Mouse (Mus musculus) adrenal gland, postnatal 10 days (tissue): ENCODE measurements around the gene Gm21970. TPM values are rescaled to one million over a fixed set of nuclear protein-coding genes. Genes with fewer than 3 reads are reported as not detected.
A peak's percentile ranks its signal among the peaks of the same experiment; 100 is the strongest.

Source experiments
- DNase-seq: peaks from one replicate; pipeline ENCODE4 v3.0.0; 2021; ENCODE audit warnings: mixed read lengths
- long read RNA-seq, 2 experiments: library from polyadenylated mRNA; stranded (forward); transcript quantifications; one replicate each; pipeline ENCODE4 v2.0.0; 2021
- total RNA-seq, 2 experiments: library from RNA; stranded (reverse); gene quantifications; 2 replicates each; pipeline ENCODE4 v1.2.3; 2021

Gene Gm21970
- total RNA-seq = not detected
- long read RNA-seq, experiment 1 = 0 reads
- long read RNA-seq, experiment 2, partial matches to known transcripts = 0 of 5 reads
- long read RNA-seq, experiment 2, other reads (novel, unspliced or antisense) = 5 of 5 reads

DNA sequence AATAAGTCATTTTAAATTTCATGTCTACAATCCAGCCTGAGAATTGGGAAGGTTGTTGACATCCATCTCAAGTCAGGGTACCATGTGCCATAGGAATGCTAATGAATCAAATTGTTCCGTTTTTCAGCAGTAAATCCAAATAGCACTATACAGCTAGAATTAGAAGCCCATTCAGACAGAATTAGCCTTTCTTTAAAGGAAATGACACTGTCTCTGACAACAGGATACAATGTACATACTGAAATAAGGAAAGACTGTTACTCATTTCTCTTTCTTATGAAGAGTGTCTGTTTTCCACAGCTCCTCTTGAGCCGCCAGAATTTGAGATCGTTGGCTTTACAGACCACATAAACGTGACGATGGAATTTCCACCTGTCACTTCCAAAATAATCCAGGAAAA lies at the start of gene Gm21970:
TSS of gene Gm21970 (plus strand) at position 301 of the 400 bp plus-strand sequence.
- DNase-seq = no peak

DNA sequence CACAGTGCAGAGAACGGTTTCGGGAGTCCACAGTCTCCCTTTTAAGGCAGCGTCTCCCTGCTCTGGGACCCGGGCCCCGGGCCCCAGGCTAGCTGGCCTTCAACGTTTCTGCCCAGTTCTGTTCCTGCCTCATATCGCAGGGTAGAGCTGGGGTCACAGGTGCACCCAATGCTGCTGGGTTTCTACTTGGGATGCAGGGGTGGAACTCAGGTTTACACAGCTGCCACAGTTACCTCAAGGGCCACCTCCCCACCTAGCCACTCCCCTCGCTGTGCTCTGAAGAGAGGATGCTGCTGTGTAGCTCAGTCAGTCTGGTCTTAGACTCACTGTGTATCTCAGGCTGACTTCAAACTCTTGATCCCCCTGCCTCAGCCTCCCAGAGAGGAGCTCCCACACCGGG lies 45.0 kb upstream of the Gm21970 start:
- no peak for DNase-seq

DNA sequence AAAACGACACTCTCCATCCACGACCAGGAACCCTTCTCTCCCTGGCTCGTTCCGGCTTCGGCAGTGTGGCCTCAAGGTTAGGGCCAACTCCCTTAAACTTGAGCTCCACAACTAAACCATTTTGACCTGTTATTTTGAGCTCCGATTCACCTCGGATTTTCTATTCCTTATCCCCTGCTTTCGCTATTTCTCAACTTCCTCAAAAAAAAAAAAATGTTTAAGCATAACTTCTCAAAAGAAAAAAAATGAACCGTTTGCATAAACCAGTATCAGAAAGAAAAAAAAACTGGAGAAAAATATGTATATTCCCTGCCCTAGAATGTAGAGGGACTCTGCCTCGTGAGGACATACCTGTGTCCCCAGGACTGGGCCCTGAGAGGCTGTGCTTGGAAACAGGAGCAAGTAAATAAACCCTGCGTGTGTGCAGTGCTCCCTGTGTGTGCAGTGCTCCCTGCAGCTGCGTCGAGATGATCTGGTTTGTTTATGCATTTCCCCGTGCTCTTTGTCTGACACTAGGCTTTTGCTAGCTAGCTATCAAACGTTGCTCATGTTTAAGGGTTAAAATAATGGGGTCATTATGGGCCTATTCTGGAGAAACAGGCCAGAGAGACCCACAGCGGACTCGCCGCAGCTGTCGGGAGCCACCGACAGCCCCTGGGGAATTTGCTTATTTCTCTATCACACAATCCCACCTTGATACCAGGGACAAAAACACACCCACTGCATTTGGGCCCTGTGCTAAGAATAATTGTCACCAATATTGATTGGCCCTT lies 43.8 kb upstream of the Gm21970 start:
- DNase-seq = no peak

DNA sequence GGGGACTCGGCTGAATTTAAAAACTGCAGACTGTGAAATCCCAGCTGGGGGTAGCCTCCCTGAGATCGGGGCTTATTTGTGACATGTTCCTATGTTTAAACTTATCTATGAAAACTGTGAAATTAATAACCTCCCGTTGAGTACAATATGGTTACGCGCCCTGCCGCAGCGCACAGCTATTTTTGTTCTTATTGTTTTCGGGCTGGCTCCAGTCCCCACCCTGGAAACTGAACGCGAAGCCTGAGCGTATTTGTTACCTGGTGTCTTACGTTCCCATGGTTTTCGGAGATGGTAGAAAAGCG lies 43.3 kb upstream of the Gm21970 start:
- no peak for DNase-seq

DNA sequence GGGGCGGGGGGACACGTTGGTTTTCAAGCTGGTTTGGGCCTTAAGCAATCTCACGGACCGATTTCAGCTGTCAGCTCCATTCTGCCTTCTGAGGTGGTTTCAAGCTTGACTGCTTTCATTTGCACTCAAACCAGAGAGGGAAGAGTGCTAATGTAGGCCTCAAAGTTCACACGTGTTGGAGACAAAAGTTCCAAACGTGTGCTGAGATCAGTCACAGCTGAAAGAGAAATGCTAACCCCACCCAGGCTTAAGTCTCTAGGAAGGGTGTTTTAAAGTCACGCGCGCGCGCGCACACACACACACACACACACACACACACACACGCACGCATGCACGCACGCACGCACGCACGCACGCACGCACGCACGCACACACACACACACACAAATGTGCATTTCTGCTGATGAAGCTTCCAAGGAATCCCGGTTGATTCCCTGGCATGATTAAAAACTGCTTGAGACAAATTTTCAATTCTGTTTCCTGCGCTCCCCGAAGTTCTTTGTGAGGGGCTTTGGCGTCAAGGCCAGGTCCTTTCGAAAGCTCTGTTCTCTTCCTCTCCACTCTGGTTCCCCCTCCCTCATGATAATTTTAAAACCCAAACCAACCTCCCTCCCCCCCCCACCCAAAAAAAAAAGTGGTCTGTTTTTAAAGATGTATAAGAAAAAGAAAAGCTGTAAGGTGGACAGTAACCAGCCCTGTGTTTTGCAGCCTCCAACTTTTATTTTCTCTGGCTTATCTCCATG lies 42.8 kb upstream of the Gm21970 start:
- DNase-seq = peak; percentile 9

DNA sequence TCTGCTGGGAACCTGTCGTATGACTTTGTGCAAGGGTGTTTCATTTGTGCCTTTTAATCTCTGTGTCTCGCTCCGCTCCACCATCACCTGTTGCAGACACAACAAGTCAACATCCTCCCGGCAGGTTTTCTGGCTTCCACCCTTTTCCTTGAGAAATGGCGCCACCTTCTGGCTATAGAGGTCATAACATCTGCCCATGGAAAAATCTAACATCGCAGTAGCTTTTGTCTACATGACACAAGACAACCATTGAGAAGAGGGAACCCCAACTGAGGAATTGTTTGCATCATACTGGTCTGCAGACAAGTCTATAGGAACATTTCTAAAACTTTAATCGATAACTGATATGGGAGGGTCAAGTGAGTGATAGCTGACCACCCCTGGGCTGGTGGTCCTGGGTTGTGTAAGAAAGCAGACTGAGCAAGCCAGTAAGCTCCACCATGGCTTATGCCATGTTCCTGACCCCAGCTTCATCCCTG lies 39.4 kb upstream of the Gm21970 start:
- peak; percentile 87 for DNase-seq

DNA sequence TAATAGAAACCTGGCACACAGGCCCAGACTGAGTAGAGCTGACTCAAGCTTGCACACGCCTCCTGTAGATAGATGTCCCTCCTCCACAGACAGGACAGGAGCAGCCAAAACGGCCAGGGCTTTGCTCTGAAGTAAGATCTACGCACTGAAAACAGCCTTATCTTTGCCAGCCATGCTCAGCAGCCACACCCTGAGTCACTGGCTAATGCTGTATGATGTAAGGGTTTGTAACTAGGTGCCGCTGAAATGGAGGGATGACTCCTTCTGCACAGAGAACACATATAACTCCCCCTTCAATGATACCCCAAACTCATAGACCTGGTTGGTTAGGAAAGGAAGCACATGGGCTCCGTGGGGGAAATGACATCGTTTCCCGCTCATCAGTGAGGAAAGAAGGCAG lies 38.8 kb upstream of the Gm21970 start:
- DNase-seq = peak; percentile 36

DNA sequence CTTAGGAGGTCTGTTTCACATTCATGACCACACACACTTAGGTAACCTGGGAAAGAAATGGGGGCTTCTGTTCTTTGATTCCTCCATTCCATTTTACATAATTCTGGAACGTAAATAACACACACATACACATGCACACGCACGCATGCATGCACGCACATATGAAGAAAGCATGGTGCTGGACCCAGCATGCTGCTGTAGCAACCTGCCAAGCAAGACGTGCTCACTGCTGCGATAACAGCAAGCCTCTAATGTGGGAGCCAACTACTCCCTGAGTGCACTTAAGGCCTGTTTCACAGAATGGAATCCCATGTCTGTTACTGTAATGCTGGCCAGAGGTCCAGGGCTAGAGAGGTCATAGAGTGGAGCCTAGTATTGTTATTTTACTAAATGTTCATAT lies 38.3 kb upstream of the Gm21970 start:
- no peak for DNase-seq

DNA sequence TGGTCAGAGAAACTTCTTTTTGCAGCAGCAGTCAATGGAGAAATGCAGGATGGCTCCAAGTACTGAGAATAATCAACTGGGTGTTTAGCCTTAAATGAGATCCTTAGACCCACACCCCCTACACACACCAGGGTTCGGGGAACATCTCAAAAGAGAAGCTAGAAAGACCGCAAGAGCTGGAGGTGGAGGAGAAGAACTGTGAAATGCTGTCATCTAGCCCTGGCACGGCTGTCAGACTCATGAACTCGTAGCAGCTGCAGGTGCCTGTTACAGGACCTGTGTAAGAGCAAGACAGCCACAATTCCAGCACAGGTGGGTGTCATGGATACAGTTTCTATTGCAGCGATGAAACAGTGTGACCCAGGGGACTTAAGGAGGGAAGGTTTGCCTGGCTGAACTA lies 37.9 kb upstream of the Gm21970 start:
- no peak for DNase-seq

- DNase-seq = no peak
Observed at GRCm38 (mm10) chr16:91354599-91354998, 36.9 kb upstream of the Gm21970 start.

- DNase-seq = no peak
Observed at GRCm38 (mm10) chr16:91355160-91355559, 36.4 kb upstream of the Gm21970 start.

GRCm38 (mm10) chr16:91356760-91357525 lies 34.6 kb upstream of the Gm21970 start:
- peak; percentile 39 for DNase-seq

DNA sequence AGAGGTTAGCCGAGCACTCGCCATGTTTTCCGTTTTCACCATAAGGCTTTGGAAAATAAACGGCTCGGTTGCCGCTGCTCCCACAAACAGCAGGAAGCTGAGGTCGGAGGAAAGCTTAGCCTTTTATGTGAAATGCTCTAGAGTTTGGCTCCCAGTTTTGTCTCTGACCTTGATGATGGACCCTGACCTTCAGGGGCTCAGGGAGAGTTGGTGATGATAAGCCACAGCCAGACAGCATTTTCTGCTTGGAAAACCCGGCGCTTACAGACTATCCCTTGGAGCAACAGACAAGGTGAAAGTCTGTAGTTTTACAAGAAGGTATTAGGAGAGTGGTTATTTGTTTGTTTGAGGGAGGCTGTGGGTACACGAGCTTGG lies 34.0 kb upstream of the Gm21970 start:
- peak; percentile 75 for DNase-seq

DNA sequence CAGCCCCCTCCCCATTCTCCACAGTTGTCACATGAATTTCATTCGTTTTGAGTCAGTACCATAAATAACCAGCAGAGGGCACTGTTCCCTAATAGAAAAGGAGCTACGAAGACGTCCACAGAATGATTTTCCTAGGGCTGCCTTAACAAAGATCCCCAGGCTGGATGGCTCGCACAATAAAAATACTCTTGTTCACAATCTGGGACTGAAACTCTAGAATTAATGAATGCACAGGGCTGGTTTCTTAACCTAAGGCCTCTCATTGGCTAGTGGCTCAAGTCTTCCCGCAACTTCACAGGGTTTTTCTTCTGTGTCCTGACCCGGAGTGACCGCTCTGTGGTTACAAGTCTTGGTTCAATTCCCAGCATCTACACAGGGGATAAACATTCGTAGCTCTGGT lies 33.0 kb upstream of the Gm21970 start:
- peak; percentile 76 for DNase-seq

DNA sequence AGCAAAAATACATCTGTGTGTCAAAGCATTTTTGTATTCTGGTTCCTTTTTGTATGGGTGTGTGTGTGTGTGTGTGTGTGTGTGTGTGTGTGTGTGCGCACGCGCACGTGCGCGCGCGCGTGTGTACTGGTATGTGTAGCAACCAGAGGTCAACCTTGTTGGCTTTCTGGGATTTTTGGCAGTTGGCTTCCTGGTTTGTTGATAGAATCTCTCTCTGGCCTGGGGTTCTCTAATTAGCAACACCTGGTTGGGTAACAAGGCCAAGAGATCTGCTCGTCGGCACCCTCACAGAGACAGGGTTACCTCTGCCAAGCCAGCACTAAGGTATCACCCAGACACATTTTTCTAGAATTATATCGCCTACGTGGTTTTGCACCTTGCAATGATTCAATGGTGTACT lies 32.0 kb upstream of the Gm21970 start:
- no peak for DNase-seq

GRCm38 (mm10) chr16:91360162-91360561 lies 31.4 kb upstream of the Gm21970 start:
- peak; percentile 48 for DNase-seq

GRCm38 (mm10) chr16:91362006-91362405 lies 29.5 kb upstream of the Gm21970 start:
- no peak for DNase-seq

DNA sequence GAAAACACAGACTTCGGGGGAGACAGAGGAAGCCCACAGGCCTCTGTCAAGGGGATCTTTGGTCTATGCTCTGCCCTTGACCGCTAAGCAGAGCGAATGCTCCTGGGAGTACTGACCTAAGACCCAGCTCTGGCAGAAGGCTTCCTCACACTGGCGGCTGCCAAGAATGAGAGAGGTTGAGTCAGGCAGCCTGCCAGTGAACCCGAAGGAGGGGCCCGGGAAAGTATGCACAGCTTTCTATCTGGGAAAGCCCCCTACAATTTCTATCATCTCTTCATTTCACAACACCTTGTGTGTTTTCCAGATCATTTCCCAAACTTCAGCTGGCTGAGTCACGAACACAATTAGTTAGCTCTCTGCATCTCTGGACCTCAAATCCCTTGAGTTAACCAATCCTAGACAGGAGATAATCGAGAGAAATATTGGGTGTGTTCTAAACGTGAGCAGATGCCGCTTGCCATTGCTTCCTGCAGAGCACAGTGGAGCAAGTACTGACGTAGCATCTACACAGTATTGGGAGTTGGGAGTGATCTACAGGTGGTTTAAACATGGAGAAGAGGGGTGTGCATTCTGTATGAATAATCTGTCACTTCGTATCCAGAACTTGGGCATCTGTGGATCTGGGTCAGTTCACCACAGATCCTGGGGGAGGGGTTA lies 28.8 kb upstream of the Gm21970 start:
- DNase-seq = peak; percentile 84

DNA sequence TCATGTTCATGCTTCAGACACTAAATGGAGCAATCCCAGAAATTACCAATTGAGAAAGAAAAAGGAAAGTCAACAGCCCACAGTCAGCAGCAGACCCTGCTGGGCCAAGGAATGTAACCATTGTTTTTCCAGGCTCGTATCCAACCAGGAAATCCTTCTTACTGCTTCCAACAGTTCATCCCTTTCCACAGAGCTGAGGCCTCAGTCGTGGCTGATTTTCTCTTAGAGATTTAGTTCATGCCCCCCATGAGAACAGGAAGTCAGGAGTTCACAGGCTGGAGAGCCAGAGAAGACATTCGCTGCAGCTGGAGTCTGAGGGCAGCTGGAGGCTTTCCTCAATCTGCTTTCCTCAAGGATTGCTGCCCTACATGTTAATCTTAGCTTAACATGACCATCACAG lies 28.0 kb upstream of the Gm21970 start:
- DNase-seq = peak; percentile 37

DNA sequence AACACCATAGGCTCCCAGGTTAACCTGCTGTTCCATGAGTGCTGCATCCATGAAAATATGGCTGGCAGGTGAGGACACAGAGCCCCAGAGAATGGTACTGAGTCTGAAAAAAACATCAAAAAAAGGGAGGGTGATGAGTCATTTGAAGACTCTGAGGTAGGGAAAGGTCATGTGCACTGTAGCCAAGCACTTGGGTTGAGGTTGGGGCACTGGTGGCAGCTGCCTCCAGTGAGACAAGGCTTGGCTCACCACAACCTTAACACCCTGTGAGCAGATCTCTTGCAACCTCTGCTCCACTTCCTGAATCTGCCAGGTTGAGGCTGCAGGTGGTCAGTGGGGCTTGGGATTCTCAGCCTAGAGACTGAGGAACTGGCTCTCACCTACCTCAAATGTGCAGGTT lies 25.0 kb upstream of the Gm21970 start:
- no peak for DNase-seq

GRCm38 (mm10) chr16:91367066-91367465 lies 24.5 kb upstream of the Gm21970 start:
- no peak for DNase-seq
